Mouse (Mus musculus) testis, adult 2 months (tissue): Measurements from ENCODE around the gene Sh3kbp1.

Experiments used
- CTCF ChIP-seq: fragments of 200-500 bp; IDR thresholded peaks from 2 replicates; pipeline ENCODE4 v1.5.1; 2012; ENCODE audit warnings: low read depth, mild to moderate bottlenecking, inconsistent platforms, low read length, moderate library complexity; ENCODE audit not compliant: control insufficient read depth, insufficient read depth, insufficient replicate concordance
- POLR2A ChIP-seq: fragments of 200-500 bp; IDR thresholded peaks from 2 replicates; pipeline ENCODE4 v1.6.1; 2012; ENCODE audit warnings: low read depth, mild to moderate bottlenecking, inconsistent platforms, low read length, moderate library complexity; ENCODE audit not compliant: control insufficient read depth

GRCm38 (mm10) chrX:159828135-159828534 lies 201.1 kb downstream of the Sh3kbp1 start:
- TF ChIP-seq CTCF, result no peak
- TF ChIP-seq POLR2A, result no peak
